Mouse (Mus musculus) heart, embryonic 16.5 days (tissue): Measurements from ENCODE around the gene Il2rg. TPM values are rescaled to one million over a fixed set of nuclear protein-coding genes. Genes with fewer than 3 reads are reported as not detected.

ENCODE experiments used
- ATAC-seq: fragments of 200-750 bp; cut with Nextera tagmentation; replicated peaks from 2 replicates; pipeline ENCODE4 v1.8.0; 2017; ENCODE audit warnings: moderate number of reproducible peaks; ENCODE audit not compliant: insufficient read depth, low FRiP score; ENCODE audit errors: extremely low read depth
- H3K27ac ChIP-seq: fragments of 300-500 bp; sonication (generic); 2 replicates; pipeline ENCODE4 v1.5.1; 2014; ENCODE audit warnings: mild to moderate bottlenecking, low read length, control low read depth, moderate library complexity
- H3K27me3 ChIP-seq: fragments of 300-500 bp; sonication (generic); 2 replicates; pipeline ENCODE4 v1.6.1; 2014; ENCODE audit warnings: low read length, mixed read lengths; ENCODE audit not compliant: control insufficient read depth, insufficient read depth
- H3K36me3 ChIP-seq: fragments of 300-500 bp; sonication (generic); 2 replicates; pipeline ENCODE4 v1.6.1; 2014; ENCODE audit not compliant: control insufficient read depth, insufficient read depth
- H3K4me1 ChIP-seq: fragments of 300-500 bp; sonication (generic); 2 replicates; pipeline ENCODE4 v1.6.1; 2014; ENCODE audit warnings: low read length, mixed read lengths; ENCODE audit not compliant: control insufficient read depth, insufficient read depth
- H3K4me2 ChIP-seq: fragments of 300-500 bp; sonication (generic); 2 replicates; pipeline ENCODE4 v1.6.1; 2014; ENCODE audit warnings: low read depth, mild to moderate bottlenecking, control low read depth, low read length
- H3K4me3 ChIP-seq: fragments of 300-500 bp; sonication (generic); 2 replicates; pipeline ENCODE4 v1.5.1; 2014; ENCODE audit warnings: mild to moderate bottlenecking, control low read depth, low read length
- H3K9ac ChIP-seq: fragments of 300-500 bp; sonication (generic); 2 replicates; pipeline ENCODE4 v1.6.1; 2014; ENCODE audit warnings: low read length, control low read depth
- H3K9me3 ChIP-seq: fragments of 300-500 bp; sonication (generic); replicated peaks from 2 replicates; pipeline ENCODE4 v1.6.1; 2016; ENCODE audit warnings: low read length; ENCODE audit not compliant: control insufficient read depth
- WGBS: fragments of 180-500 bp; shearing (Covaris S2); extraction: QIAGEN DNeasy Blood & Tissue Kit; methylation state at CpG from one replicate; pipeline ENCODE4 v1.1.7; 2014; 5-methylcytosine and 5-hydroxymethylcytosine counted together
- polyA plus RNA-seq: library from polyadenylated mRNA; unstranded; fragments of >200 nt; fragmentation: Nextera tagmentation; extraction: Ambion mirVana; gene quantifications from 2 replicates; pipeline ENCODE4 v1.2.1, GENCODE M21; 2015

Il2rg gene
- polyA plus RNA-seq, 1 experiment from 2014 or later = 43.8 TPM

GRCm38 (mm10) chrX:101290111-101290510 is 22.1 kb upstream of the Il2rg start:
- H3K27me3 ChIP-seq = no peaks in the 10 kb centered on the region
- H3K36me3 ChIP-seq = peaks cover 29% of the 10 kb centered on the region
- no peaks in the 10 kb centered on the region for H3K4me1 ChIP-seq
- 80% methylated on average over 10 of the region's 10 CpGs for WGBS
- no peak overlapping the region for H3K4me2 ChIP-seq
- no peak overlapping the region for H3K4me3 ChIP-seq
- no peaks in the 10 kb centered on the region for H3K9me3 ChIP-seq
- no peak overlapping the region for H3K27ac ChIP-seq
- no peak for ATAC-seq
- H3K9ac ChIP-seq = no peak overlapping the region

DNA sequence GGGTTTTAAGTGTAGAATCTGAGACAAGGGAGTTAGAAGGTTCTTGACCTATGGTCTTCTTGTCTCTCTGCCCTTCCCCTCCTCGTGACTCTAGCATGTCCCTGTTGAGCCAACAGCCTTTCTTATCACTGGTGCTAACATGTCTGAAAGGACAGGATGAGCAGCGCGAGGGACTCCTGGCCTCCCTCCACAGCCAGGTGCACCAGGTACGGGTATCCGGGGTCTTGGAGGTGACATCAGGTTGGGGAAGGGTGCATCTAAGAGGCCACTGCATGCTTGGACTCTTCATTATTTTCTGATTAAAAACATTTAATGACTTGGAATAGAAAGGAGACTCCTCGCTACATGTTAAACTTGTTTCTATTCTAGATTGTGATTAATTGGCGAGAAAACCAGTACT is 21.0 kb upstream of the Il2rg start:
- Histone ChIP-seq H3K27me3 (no peaks in the 10 kb centered on the region), H3K9ac (no peak overlapping the region), H3K9me3 (no peaks in the 10 kb centered on the region), H3K4me2 (no peak overlapping the region), H3K36me3 (peaks cover 31% of the 10 kb centered on the region), H3K27ac (no peak overlapping the region), H3K4me3 (no peak overlapping the region), H3K4me1 (no peaks in the 10 kb centered on the region)
- WGBS = 91% methylated on average over 7 of the region's 7 CpGs
- ATAC-seq = no peak

DNA sequence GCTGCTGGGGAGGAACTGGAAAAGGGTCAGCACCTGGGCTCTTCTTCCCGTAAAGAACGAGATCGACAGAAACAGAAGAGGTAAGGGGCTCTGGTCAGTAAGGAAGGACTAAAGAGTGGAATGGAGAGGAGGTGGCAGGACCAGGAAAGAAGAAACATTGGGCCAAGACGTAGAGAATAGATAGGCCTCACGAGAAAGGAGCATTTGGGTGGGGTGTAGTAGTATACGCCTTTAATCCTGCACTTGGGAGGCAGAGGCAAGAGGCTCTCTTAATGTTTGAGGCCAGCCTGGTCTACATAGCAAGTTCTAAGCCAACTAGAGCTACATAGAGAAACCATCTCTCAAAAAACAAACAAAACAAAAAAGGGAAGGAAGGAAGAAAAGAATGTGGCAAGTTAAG is 20.4 kb upstream of the Il2rg start:
- Histone ChIP-seq H3K9me3 (no peaks in the 10 kb centered on the region), H3K27ac (no peak overlapping the region), H3K27me3 (no peaks in the 10 kb centered on the region), H3K9ac (no peak overlapping the region), H3K4me1 (no peaks in the 10 kb centered on the region), H3K36me3 (peaks cover 30% of the 10 kb centered on the region), H3K4me2 (no peak overlapping the region), H3K4me3 (no peak overlapping the region)
- no peak for ATAC-seq
- 88% methylated on average over 6 of the region's 6 CpGs for WGBS

DNA sequence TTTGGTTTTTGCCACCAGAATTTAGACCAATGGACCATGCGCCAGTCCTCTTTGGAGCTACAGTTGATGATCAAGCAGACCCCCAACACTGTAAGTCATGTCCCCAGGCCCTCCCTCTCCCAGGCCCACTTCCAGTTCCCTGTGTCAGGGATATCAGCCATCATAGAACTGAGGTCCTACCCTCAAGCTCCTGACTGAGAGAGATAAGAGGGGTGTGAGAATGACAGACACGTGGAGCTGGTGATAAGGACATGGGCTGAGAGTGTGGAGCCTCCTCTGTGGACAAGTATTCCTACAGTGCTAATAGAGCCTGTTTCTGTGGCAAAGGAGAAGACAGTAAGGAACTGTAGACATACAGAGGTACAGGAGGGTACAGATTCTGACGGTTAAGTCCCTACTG is 19.5 kb upstream of the Il2rg start:
- Histone ChIP-seq H3K27me3 (no peaks in the 10 kb centered on the region), H3K9ac (no peak overlapping the region), H3K36me3 (peaks cover 27% of the 10 kb centered on the region), H3K4me3 (no peak overlapping the region), H3K4me1 (no peaks in the 10 kb centered on the region), H3K27ac (no peak overlapping the region), H3K4me2 (no peak overlapping the region), H3K9me3 (no peaks in the 10 kb centered on the region)
- WGBS = 55% methylated on average over 3 of the region's 3 CpGs
- ATAC-seq = no peak

DNA sequence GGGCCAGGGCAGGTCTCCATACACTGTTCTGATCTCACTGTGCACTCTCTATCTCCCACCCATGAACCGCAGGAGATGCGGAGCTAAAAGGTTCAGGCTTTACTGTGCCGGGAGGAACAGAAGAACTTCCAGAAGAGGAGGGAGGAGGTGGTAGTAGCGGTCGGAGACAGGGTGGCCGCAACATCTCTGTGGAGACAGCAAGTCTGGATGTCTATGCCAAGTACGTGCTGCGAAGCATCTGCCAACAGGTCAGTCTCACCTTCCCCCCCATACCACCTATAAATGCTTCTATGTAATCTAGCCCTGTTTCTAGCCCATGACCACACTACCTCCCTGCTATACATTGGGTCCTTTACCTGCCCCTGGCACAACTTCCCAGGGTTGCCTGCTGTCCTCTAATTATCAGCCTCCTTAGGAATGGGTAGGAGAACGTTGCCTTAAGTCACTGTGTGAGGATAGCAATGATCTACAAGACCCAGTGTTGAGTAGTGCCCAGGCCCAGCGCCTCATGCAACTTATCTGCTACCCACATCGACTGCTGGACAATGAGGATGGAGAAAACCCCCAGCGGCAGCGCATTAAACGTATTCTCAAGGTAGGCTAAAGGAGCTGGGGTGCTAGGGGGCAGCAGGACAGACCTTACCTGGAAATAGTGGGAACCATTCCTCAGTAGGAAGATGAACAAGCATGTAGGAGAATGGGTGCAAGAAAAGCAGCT is 18.1 kb upstream of the Il2rg start:
- Histone ChIP-seq H3K27me3 (no peaks in the 10 kb centered on the region), H3K4me2 (no peak overlapping the region), H3K27ac (no peak overlapping the region), H3K9me3 (no peaks in the 10 kb centered on the region), H3K36me3 (peaks cover 34% of the 10 kb centered on the region), H3K9ac (no peak overlapping the region), H3K4me1 (no peaks in the 10 kb centered on the region), H3K4me3 (no peak overlapping the region)
- ATAC-seq = no peak
- 82% methylated on average over 13 of the region's 14 CpGs for WGBS

- Histone ChIP-seq H3K27me3 (no peaks in the 10 kb centered on the region), H3K9me3 (no peaks in the 10 kb centered on the region), H3K9ac (no peak overlapping the region), H3K36me3 (peaks cover 37% of the 10 kb centered on the region), H3K4me1 (no peaks in the 10 kb centered on the region), H3K4me3 (no peak overlapping the region), H3K27ac (no peak overlapping the region), H3K4me2 (no peak overlapping the region)
- ATAC-seq = 0 out of 2 replicates have a peak, but pooled peaks have one; percentile 45
- 22% methylated on average over 6 of the region's 6 CpGs for WGBS
Observed at GRCm38 (mm10) chrX:101285534-101285933, 17.5 kb upstream of the Il2rg start.

GRCm38 (mm10) chrX:101282813-101283212 is 14.8 kb upstream of the Il2rg start:
- no peak overlapping the region for H3K4me2 ChIP-seq
- H3K9ac ChIP-seq = no peak overlapping the region
- no peak overlapping the region for H3K4me3 ChIP-seq
- no peaks in the 10 kb centered on the region for H3K27me3 ChIP-seq
- 70% methylated on average over 6 of the region's 6 CpGs for WGBS
- no peak overlapping the region for H3K27ac ChIP-seq
- peaks cover 34% of the 10 kb centered on the region for H3K36me3 ChIP-seq
- ATAC-seq = no peak
- no peaks in the 10 kb centered on the region for H3K9me3 ChIP-seq
- H3K4me1 ChIP-seq = no peaks in the 10 kb centered on the region

DNA sequence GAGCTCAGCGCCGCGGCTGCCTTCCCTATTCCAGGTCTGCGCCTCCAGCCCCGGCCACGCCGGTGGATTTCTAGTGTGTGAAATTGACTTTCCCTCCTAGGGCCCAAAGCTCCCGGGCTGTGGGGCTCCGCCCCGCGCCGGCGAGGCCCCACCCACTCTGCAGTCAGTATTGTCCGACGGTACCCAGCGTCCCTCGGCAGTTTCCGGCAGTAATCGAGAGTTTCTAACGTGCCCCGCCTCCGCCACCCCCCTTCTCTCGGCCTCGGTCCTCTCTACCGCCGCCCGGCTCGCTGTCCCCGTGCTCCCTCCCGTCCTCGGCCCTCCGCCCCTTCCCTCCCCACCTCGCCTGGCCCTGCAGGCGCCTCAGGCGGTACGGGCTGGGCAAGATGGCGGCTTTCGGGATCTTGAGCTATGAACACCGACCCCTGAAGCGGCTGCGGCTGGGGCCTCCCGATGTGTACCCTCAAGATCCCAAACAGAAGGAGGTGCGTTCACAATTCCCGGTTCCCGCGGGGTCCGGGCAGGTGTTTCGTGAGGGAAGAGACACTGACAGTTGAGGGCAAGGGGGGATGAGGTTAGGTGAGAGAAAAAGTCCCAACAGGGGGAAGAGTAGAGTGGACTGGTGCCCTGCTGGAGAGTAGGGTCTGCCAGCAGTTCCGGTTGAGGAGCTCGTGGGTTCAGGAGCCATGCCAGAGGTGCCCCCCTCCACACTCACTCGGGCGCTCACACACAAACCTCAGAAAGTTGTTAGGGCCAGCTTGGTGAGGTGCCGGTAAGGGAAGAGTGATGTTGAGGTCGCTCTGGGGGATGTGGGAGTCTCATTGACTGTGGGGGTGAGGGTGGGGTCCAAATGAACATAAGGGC is 6.1 kb upstream of the Il2rg start, which contains the start of gene Med12:
Gene Med12, plus strand, starts transcription at position 156 of the 864 bp plus-strand sequence.
- Histone ChIP-seq H3K36me3 (peaks cover 7% of the 10 kb centered on the region; the same call in 1 of the 2 replicates), H3K27me3 (no peaks in the 10 kb centered on the region; the same call in 1 of the 2 replicates), H3K9ac (peak within 1 kb of the TSS; percentile 85), H3K4me3 (peak within 1 kb of the TSS; percentile 72), H3K9me3 (no peaks in the 10 kb centered on the region), H3K4me2 (peak within 1 kb of the TSS; percentile 68), H3K27ac (peak within 1 kb of the TSS; percentile 82), H3K4me1 (no peaks in the 10 kb centered on the region)
- ATAC-seq = peak; percentile 96
- 18% methylated on average over 51 of the region's 54 CpGs for WGBS

GRCm38 (mm10) chrX:101273410-101273809 is 5.4 kb upstream of the Il2rg start:
- Histone ChIP-seq H3K9me3 (no peaks in the 10 kb centered on the region), H3K4me3 (peak overlapping the region; percentile 72), H3K9ac (peak overlapping the region; percentile 62), H3K27ac (peak overlapping the region; percentile 67; the same call in 1 of the 2 replicates), H3K4me1 (no peaks in the 10 kb centered on the region), H3K4me2 (peak overlapping the region; percentile 68), H3K27me3 (no peaks in the 10 kb centered on the region; the same call in 1 of the 2 replicates), H3K36me3 (peaks cover 6% of the 10 kb centered on the region; the same call in 1 of the 2 replicates)
- WGBS = 28% methylated on average over 6 of the region's 6 CpGs
- no peak for ATAC-seq
